Mouse (Mus musculus) brain, embryonic 14.5 days (tissue): ENCODE data around the gene Rack1.
"Not testable (repeated sequence)": the region's sequence is repeated elsewhere in the genome, so short reads cannot be mapped to it uniquely, and the experiment has no call there.

ENCODE experiments used
- CTCF ChIP-seq: fragments of 200-500 bp; IDR thresholded peaks from 2 replicates; pipeline ENCODE4 v1.5.1; 2012; ENCODE audit warnings: inconsistent platforms, mild to moderate bottlenecking, moderate library complexity, borderline replicate concordance; ENCODE audit not compliant: insufficient read depth, insufficient read length; ENCODE audit errors: extremely low read depth
- POLR2A ChIP-seq: fragments of 200-500 bp; IDR thresholded peaks from 2 replicates; pipeline ENCODE4 v1.6.1; 2012; ENCODE audit warnings: mild to moderate bottlenecking, inconsistent platforms, borderline replicate concordance; ENCODE audit not compliant: poor library complexity, insufficient read depth, insufficient read length, severe bottlenecking; ENCODE audit errors: extremely low read depth

GRCm38 (mm10) chr11:48825979-48826751, 26.0 kb downstream of the Rack1 start, which contains the start of the genes Trim7 and Gm12184:
- TF ChIP-seq POLR2A, CTCF: not testable (repeated sequence)
